Mouse (Mus musculus) limb, embryonic 14.5 days (tissue): ENCODE data around the gene Ell. TPM values are rescaled to one million over a fixed set of nuclear protein-coding genes. Genes with fewer than 3 reads are reported as not detected.

ENCODE experiments used
- ATAC-seq: fragments of 200-750 bp; cut with Nextera tagmentation; 2 replicates; pipeline ENCODE4 v1.8.0; 2017; ENCODE audit warnings: low read depth, moderate number of reproducible peaks, moderate TSS enrichment; ENCODE audit not compliant: low FRiP score
- DNase-seq: peaks from one replicate; pipeline ENCODE4 v3.0.0-alpha.2; 2015; ENCODE audit warnings: low spot score
- H3K27ac ChIP-seq: fragments of 300-500 bp; sonication (generic); replicated peaks from 2 replicates; pipeline ENCODE4 v1.5.1; 2014; ENCODE audit warnings: low read depth, mild to moderate bottlenecking, low read length, moderate library complexity, mixed read lengths
- H3K27me3 ChIP-seq: fragments of 300-500 bp; sonication (generic); 2 replicates; pipeline ENCODE4 v1.6.1; 2014; ENCODE audit warnings: low read length, mixed read lengths; ENCODE audit not compliant: control insufficient read depth, insufficient read depth
- H3K36me3 ChIP-seq: fragments of 300-500 bp; sonication (generic); 2 replicates; pipeline ENCODE4 v1.6.1; 2014; ENCODE audit warnings: mild to moderate bottlenecking, low read length, moderate library complexity, mixed read lengths; ENCODE audit not compliant: control insufficient read depth, insufficient read depth
- H3K4me1 ChIP-seq: fragments of 300-500 bp; sonication (generic); 2 replicates; pipeline ENCODE4 v1.6.1; 2014; ENCODE audit warnings: antibody characterized with exemption, low read length, mixed read lengths; ENCODE audit not compliant: control insufficient read depth, insufficient read depth
- H3K4me2 ChIP-seq: fragments of 300-500 bp; sonication (generic); replicated peaks from 2 replicates; pipeline ENCODE4 v1.6.1; 2014; ENCODE audit warnings: low read depth, mild to moderate bottlenecking, low read length, moderate library complexity; ENCODE audit not compliant: severe bottlenecking
- H3K4me3 ChIP-seq: fragments of 300-500 bp; sonication (generic); replicated peaks from 2 replicates; pipeline ENCODE4 v1.5.1; 2014; ENCODE audit warnings: low read length
- H3K9ac ChIP-seq: fragments of 300-500 bp; sonication (generic); 2 replicates; pipeline ENCODE4 v1.6.1; 2014; ENCODE audit warnings: mild to moderate bottlenecking, low read depth, low read length, moderate library complexity; ENCODE audit not compliant: severe bottlenecking
- H3K9me3 ChIP-seq: fragments of 300-500 bp; sonication (generic); 2 replicates; pipeline ENCODE4 v1.6.1; 2016; ENCODE audit warnings: low read length; ENCODE audit not compliant: control insufficient read depth
- POLR2A ChIP-seq: fragments of 200-500 bp; IDR thresholded peaks from 2 replicates; pipeline ENCODE4 v1.8.0; 2012; ENCODE audit warnings: inconsistent platforms, mild to moderate bottlenecking, moderate library complexity, borderline replicate concordance; ENCODE audit not compliant: insufficient read depth, insufficient read length; ENCODE audit errors: extremely low read depth
- WGBS: fragments of 180-500 bp; shearing (Covaris S2); extraction: QIAGEN DNeasy Blood & Tissue Kit; methylation state at CpG from one replicate; pipeline ENCODE4 v1.1.7; 2014; 5-methylcytosine and 5-hydroxymethylcytosine counted together
- polyA plus RNA-seq, 2 experiments: library from polyadenylated mRNA; depleted of rRNA in 1 of 2; stranded (reverse) in 1 of 2; unstranded in 1 of 2; fragments of >200 nt; fragmentation: Nextera tagmentation in 1 of 2; extraction: Ambion mirVana in 1 of 2; gene quantifications; 2 replicates each; pipeline versions ENCODE4 v1.2.1 to v1.2.3; 2012 to 2014

Gene Ell
- polyA plus RNA-seq, 2 experiments = 20.2 to 30.3 TPM

GRCm38 (mm10) chr8:70504291-70504716, 35.0 kb upstream of the Ell start:
- Histone ChIP-seq H3K4me1 (peaks cover 65% of the 10 kb centered on the region), H3K27ac (0 out of 2 replicates have a peak overlapping the region, but pooled peaks have one; percentile 5), H3K9ac (no peak overlapping the region), H3K9me3 (no peaks in the 10 kb centered on the region), H3K4me2 (peak overlapping the region; percentile 30), H3K36me3 (peaks cover 23% of the 10 kb centered on the region), H3K4me3 (peak overlapping the region; percentile 57; the same call in 1 of the 2 replicates), H3K27me3 (peaks cover 8% of the 10 kb centered on the region; the same call in 1 of the 2 replicates)
- WGBS = 11% methylated on average over 16 of the region's 16 CpGs
- ATAC-seq (no peak), DNase-seq (peak; percentile 86)
- TF ChIP-seq POLR2A = no peak

- 61% methylated on average over 3 of the region's 3 CpGs for WGBS
- no peak for TF ChIP-seq POLR2A
- H3K4me2 ChIP-seq = peak overlapping the region; percentile 30
- peaks cover 8% of the 10 kb centered on the region; the same call in 1 of the 2 replicates for H3K27me3 ChIP-seq
- ATAC-seq (no peak), DNase-seq (peak; percentile 73)
- no peak overlapping the region for H3K9ac ChIP-seq
- peak overlapping the region; percentile 57; the same call in 1 of the 2 replicates for H3K4me3 ChIP-seq
- H3K9me3 ChIP-seq = no peaks in the 10 kb centered on the region
- no peak overlapping the region for H3K27ac ChIP-seq
- H3K4me1 ChIP-seq = peaks cover 66% of the 10 kb centered on the region
- H3K36me3 ChIP-seq = peaks cover 23% of the 10 kb centered on the region
Observed at GRCm38 (mm10) chr8:70504851-70505250, 34.4 kb upstream of the Ell start.

- Histone ChIP-seq H3K9me3 (no peaks in the 10 kb centered on the region), H3K27me3 (peaks cover 5% of the 10 kb centered on the region; the same call in 1 of the 2 replicates), H3K4me3 (peak overlapping the region; percentile 57), H3K36me3 (peaks cover 23% of the 10 kb centered on the region), H3K4me1 (peaks cover 63% of the 10 kb centered on the region), H3K27ac (peak overlapping the region; percentile 89; the same call in 1 of the 2 replicates), H3K9ac (peak overlapping the region; percentile 73), H3K4me2 (peak overlapping the region; percentile 74)
- WGBS = 31% methylated on average over 32 of the region's 32 CpGs
- TF ChIP-seq POLR2A = no peak
- DNase-seq = no peak
- ATAC-seq = peak; percentile 6
Observed at GRCm38 (mm10) chr8:70505698-70506327, 33.4 kb upstream of the Ell start.

- DNase-seq (peak; percentile 94), ATAC-seq (peak; percentile 88)
- Histone ChIP-seq H3K9ac (peak within 1 kb of the TSS; percentile 73), H3K4me3 (peak within 1 kb of the TSS; percentile 57), H3K36me3 (peaks cover 23% of the 10 kb centered on the region), H3K9me3 (no peaks in the 10 kb centered on the region), H3K27me3 (peaks cover 5% of the 10 kb centered on the region; the same call in 1 of the 2 replicates), H3K27ac (peak within 1 kb of the TSS; percentile 89), H3K4me2 (peak within 1 kb of the TSS; percentile 74), H3K4me1 (peaks cover 56% of the 10 kb centered on the region)
- TF ChIP-seq POLR2A = 0 out of 2 replicates have a peak, but pooled peaks have one; percentile 57
- 2% methylated on average over 35 of the region's 40 CpGs for WGBS
Observed at GRCm38 (mm10) chr8:70506328-70507026, 32.8 kb upstream of the Ell start, which contains the start of gene Rex1bd. Gene Rex1bd (minus strand): TSS chr8:70506752.

GRCm38 (mm10) chr8:70507027-70507393, 32.2 kb upstream of the Ell start:
- H3K36me3 ChIP-seq = peaks cover 23% of the 10 kb centered on the region
- peaks cover 52% of the 10 kb centered on the region for H3K4me1 ChIP-seq
- DNase-seq = no peak
- peak overlapping the region; percentile 73; the same call in 1 of the 2 replicates for H3K9ac ChIP-seq
- H3K4me2 ChIP-seq = 0 out of 2 replicates have a peak overlapping the region, but pooled peaks have one; percentile 74
- no peak for ATAC-seq
- WGBS = 55% methylated on average over 5 of the region's 5 CpGs
- H3K27me3 ChIP-seq = peaks cover 3% of the 10 kb centered on the region; the same call in 1 of the 2 replicates
- TF ChIP-seq POLR2A = no peak
- no peak overlapping the region for H3K27ac ChIP-seq
- peak overlapping the region; percentile 57; the same call in 1 of the 2 replicates for H3K4me3 ChIP-seq
- no peaks in the 10 kb centered on the region for H3K9me3 ChIP-seq
